Mouse (Mus musculus): ENCODE results near the gene Btnl10.

Btnl10 gene

GRCm38 (mm10) chr11:58959921-58960465 lies 42.3 kb downstream of the Btnl10 start:
- peak; percentile 99 for DNase-seq

GRCm38 (mm10) chr11:58961364-58962177 lies 43.9 kb downstream of the Btnl10 start:
- peak; percentile 91 for DNase-seq

GRCm38 (mm10) chr11:58963543-58963942 lies 45.8 kb downstream of the Btnl10 start:
- peak; percentile 94 for DNase-seq

- peak; percentile 64 for DNase-seq
Measured at GRCm38 (mm10) chr11:58964216-58964615, 46.5 kb downstream of the Btnl10 start.

GRCm38 (mm10) chr11:58965001-58965760 lies 47.5 kb downstream of the Btnl10 start:
- DNase-seq = peak; percentile 91

- DNase-seq = peak; percentile 22
Measured at GRCm38 (mm10) chr11:58967346-58967745, 49.6 kb downstream of the Btnl10 start.

- DNase-seq = peak; percentile 91
Measured at GRCm38 (mm10) chr11:58968551-58968950, 50.8 kb downstream of the Btnl10 start.

- DNase-seq = peak; percentile 66
Measured at GRCm38 (mm10) chr11:58969027-58969426, 51.3 kb downstream of the Btnl10 start.

GRCm38 (mm10) chr11:58969659-58970058 lies 52.0 kb downstream of the Btnl10 start:
- DNase-seq = no peak

GRCm38 (mm10) chr11:58970831-58971530 lies 53.3 kb downstream of the Btnl10 start:
- DNase-seq = peak; percentile 83

- DNase-seq = peak; percentile 80
Measured at GRCm38 (mm10) chr11:58971796-58972195, 54.1 kb downstream of the Btnl10 start.

GRCm38 (mm10) chr11:58974414-58974813 lies 56.7 kb downstream of the Btnl10 start:
- peak; percentile 72 for DNase-seq
